Mouse (Mus musculus): ENCODE measurements around the gene Engase.

Gene Engase

DNA sequence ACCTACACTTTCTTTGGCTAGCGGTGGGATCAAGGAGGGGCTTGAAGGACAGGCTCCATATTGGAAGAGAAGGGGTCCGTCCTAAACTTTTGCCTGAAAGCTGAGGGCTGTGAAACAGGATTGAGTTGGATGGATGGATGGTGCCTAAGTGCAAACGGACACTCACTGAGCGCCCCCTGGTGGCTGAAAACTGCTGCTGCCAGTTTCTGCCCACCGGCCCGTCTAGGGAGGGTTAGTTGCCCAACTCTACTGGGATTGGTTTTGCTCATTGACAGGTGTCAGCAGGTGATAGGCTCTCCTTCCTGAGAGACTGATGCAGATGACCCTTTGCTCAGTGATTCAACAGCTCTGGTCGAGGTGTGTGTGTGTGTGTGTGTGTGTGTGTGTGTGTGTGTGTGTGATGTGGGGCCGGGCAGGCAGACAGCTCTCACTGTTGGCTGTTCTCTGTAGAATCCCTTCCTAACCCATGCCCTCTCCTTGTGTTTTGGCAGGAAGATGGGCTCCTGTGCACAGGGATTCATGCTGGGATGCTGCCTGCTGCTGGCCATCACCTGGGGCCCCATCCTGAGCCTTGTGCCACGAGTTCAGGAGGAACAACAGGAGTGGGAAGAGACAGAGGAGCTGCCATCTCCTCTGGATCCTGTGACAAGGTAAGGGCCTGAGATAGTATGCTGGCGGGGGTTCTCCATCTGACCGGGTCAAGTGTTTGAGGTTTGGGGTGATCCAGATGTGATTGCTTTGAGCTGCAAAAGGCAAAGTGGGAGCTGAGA lies 33.2 kb upstream of the Engase start:
- no peak for TF ChIP-seq GATA4 (IDR thresholded peaks at IDR 0.05; ENCODE audit: insufficient replicate concordance, low read length)

DNA sequence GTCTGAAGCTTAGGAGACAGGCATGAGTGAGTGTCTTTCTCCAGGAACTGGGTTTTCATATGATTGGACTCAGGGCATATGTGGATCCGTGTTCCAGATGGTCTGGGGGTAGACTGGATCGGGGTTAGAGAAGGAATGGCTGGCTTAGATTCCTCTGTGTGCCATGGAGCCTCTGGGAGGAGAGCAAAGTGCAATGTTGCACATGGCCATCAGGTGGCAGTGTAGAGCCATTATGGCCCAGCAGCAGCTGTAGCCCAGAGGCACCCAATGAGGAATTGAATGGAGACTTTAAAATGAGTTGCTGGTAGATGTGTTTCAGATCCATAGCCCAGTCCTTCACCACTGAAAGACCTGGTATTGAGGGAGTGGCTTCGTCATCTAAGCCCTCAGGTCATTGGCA lies 30.8 kb upstream of the Engase start:
- no peak for TF ChIP-seq GATA4 (IDR thresholded peaks at IDR 0.05; ENCODE audit: insufficient replicate concordance, low read length)

DNA sequence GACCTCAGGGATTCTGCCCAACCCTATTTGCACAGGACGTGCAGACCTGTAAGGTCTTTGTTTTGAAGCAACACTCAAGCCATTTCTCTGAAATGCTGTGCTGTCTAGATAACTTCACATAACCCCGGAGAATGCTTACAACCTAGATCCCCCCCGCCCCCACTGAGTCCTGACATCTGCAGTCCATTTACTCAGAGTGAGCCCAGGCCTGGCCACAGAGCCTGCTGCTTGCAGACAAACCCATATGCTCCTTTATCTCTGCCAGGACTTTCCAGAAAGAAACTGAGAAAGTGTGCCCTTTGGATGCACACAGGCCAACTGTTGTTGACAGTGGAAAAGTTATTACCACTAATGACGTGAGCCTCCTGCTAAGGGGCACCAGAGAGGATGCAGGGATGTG lies 29.3 kb upstream of the Engase start:
- TF ChIP-seq GATA4 (IDR thresholded peaks at IDR 0.05; ENCODE audit: insufficient replicate concordance, low read length): no peak

DNA sequence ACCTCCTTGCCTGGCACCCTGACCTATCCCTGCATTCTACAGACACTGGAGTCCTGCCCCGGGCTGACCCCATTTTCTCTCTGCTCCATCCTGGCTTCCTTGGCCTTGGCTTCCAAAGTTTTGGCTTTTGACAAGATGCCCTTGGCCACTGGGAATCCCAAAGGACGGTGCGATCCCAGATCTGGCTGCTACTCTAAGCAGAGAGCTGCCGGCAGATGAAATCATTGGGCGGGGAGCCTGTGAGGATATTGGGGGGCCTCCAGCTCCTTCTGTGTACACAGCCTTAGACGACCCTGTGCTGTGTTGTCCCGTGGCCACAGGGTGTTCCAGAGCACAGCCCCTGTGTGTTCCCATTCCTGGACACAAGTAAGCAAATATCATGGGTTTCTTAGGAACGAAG lies 28.2 kb upstream of the Engase start:
- TF ChIP-seq GATA4 (IDR thresholded peaks at IDR 0.05; ENCODE audit: insufficient replicate concordance, low read length): no peak

DNA sequence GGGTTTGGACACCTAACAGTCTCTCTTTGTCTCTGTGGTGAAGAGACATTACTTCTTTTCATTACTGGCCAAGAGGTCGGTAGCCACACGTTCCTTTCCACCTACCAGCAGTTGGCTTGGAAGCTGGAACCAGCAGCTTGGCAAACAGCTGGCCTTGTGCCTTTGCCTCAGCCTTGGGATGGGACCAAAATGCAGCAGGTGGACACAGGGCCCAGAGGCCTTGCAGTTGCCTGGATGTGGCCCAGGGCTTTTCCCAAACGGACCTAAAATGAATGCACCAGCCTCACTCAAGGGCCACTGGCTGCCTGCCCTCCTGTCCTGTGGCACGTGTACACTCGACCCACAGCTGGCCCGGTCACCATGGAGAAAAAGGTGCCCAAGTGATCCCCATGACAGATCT lies 25.4 kb upstream of the Engase start:
- TF ChIP-seq GATA4 (IDR thresholded peaks at IDR 0.05; ENCODE audit: insufficient replicate concordance, low read length): no peak

DNA sequence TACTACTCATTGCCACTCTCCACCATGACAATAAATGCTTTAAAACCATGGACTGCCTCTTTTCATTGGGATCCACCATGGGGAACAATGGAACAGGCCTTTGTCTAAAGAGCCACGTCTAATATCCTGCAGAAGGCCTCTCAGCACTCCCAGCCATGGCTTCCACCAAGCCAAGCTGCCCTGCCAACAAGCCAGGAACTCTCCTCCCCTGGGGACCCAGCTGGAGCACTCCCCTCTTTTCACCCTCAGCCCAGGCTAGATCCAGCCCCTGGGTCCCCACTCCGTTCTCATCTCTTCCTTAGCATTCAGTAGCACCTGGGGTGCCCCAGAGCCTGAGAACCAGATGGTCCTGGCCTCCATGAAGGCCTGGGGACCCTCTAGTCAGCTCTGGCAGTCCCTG lies 23.7 kb upstream of the Engase start:
- no peak for TF ChIP-seq GATA4 (IDR thresholded peaks at IDR 0.05; ENCODE audit: insufficient replicate concordance, low read length)

DNA sequence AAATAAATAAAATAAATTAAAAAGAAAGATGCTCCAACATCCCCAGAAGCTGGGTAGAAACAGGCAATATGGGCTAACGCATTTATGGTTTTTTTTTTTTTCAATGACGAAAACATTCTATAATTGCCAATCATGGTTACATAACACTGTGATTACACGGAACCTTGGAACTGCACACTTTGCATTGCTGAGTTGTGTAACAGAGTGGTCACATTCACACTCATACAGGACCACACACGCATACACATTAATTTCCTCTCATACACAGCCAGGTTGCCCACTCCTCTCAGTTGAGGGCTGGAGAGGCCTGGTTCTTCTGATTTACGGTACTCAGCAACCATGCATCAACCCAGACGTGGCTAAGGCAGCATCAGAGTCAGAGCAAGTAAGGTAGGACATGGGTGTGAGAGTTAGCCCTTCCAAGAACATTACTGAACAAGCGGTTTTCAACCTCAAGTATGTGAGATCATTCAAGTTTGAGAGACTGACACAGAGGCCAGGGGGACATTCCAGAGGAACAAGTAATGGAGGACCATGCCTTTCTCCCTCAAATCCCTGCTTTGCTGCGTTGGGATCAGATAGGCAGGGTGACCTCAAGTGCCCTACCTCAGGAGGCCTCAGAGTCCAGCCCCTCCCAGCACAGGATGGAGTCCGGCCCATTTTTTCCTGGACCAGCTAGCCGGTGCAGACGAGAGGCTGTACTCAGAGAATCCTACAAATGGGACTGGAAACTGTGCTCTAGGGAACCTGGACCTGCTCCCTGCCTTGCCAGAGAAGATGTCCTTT lies 22.6 kb upstream of the Engase start:
- TF ChIP-seq GATA4 (IDR thresholded peaks at IDR 0.05; ENCODE audit: insufficient replicate concordance, low read length): no peak

DNA sequence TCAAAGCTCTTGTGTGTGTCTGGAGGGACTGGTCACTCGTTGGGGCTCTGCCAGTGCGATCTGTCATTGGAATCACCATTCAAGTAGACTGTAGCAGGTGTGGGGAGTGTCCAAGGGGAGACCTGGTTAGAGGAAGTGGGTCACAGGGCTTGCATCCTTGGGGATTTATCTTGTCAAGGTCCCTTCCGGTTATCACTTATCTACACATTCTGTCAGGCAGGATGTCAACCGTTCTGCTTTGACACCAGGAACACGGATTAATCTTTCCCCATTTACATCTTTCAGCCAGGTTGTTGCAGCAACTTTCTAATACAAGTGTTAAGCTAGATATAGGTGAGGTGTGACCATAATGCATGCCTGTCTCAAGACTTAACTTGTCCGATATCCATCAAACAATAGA lies 20.8 kb upstream of the Engase start:
- TF ChIP-seq GATA4 (IDR thresholded peaks at IDR 0.05; ENCODE audit: insufficient replicate concordance, low read length): no peak

DNA sequence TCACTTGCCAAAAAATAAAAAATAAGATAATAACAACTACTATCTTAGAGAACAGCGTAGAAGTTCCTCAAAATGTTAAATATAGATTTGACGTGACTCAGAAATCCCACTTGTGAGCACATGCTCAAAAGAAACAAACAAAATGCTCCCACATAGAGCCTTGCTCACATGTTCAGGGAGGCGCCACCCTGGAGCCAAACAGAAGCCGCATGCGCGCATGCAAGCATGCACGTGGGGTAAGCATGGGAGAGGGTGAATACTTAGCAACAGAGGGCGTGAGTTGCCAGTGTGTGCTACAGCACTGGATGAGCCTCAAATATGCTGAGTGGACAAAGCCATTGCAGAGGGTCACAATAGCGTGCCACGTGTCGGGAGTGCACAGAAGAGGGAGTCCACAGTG lies 19.7 kb upstream of the Engase start:
- TF ChIP-seq GATA4 (IDR thresholded peaks at IDR 0.05; ENCODE audit: insufficient replicate concordance, low read length): no peak

DNA sequence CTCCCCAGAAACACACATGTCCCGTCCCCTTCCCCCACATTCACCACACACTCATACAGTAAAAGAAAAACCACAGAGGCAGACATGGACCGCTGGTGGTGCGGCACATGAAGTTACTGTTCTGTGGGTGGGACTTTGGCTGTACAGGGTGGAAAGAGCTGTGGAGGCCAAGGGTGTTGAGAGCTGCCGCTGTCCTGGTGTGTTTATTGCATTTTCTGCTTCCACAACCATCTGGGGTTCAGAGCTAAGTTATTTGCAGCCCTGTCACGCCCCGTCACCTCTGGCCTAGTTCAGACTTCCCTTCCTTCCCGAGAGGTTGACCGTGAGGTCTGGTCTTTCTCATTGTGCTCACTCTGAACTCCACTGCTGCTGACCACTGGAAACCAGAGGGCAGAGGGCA lies 17.6 kb upstream of the Engase start:
- no peak for TF ChIP-seq GATA4 (IDR thresholded peaks at IDR 0.05; ENCODE audit: insufficient replicate concordance, low read length)

DNA sequence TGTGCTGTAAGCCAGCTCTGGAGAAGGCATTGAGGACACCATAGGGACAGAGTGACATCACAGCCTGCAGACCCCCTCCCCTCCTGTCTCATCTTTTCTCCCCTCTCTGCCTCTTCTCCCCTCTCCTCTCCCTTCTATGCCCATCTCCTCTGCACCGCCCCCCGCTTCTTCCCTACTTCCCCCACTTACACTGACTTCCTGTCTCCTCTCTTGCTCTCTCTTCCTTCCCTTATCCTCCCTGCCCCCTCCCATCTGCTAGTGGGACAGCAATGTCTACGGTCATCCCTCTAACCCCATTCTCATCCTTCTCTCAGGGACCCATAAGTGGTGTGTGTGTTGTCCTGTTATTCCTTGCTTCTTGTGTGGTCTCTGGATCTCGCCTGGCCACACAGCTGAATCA lies 17.1 kb upstream of the Engase start:
- peak; percentile 23; the same call in 1 of the 2 replicates for TF ChIP-seq GATA4 (IDR thresholded peaks at IDR 0.05; ENCODE audit: insufficient replicate concordance, low read length)

DNA sequence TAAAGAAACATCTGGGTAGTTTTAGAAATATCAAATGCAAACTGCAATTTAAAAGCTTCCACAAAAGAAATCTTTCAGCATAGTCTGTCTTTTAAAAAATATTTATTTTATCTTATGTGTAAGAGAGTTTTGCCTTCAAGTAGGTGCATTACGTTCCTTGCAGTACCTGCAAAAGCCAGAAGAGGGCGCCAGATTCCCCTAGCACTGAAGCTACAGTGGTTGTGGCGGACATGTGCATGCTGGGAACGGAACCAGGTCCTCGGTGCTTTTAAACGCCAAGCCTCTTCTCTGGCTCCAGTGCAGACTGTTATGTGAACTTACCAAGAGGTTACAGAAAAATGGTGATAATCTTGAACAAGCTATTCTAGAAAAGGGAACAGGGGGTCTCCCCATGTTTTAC lies 16.3 kb upstream of the Engase start:
- no peak for TF ChIP-seq GATA4 (IDR thresholded peaks at IDR 0.05; ENCODE audit: insufficient replicate concordance, low read length)

DNA sequence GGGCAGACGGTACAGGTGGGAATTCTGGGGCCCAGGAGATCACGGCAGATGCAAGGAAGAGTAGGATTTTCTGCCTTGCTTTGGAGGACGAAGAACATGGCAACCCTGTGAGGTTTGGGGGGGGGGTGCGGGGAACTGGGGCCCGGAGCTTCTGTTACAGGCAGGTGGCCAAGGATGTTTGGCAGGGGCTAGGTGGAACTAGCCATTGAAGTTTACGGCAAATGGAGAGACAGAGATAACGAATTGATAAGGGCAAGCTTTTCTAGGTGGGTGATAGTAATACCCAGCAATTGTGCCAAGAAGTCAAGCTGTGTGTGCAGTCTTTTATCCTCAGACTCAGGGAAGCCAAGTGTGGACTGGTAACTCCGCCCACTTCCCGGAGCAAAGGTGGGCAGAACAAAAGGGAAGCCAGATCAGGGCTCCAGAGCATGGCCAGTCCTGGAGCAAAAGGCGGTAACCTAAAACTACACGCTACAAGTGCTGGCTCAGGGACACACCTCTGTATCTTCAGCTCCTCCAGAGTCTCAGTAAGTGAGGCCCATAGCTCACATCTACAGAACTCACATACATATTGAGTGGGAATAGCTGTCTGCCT lies 9.1 kb upstream of the Engase start:
- no peak for TF ChIP-seq GATA4 (IDR thresholded peaks at IDR 0.05; ENCODE audit: insufficient replicate concordance, low read length)

DNA sequence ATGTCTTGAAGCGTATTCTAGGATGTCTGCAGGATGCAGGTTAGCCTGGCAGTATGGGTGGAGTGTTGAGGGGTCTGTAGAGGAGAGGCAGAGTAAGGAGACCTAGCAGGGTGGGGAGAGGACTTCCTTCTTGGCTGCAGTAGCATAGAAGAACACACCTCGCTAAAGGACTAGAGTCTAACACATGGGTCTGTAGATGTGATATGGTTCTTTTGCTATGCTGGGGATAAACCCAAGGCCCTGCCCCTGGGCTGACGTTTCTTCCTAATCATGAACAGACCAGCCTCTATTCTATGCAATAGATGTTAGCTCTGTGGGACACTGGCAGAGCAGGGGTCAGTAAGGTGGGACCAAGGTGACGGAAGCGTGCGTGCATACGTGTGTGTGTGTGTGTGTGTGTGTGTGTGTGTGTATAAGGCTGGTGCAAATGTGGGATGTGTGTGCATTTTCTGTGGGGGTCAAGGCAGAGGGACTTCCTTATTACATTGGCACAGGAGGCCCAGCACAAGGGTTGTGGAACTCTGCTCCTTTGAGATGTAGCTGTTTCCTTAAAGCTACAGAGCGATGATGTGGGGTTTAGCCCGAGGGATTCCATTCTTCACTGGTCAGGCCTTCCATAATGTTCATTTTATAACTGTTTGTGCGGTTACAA lies 7.0 kb upstream of the Engase start:
- no peak for TF ChIP-seq GATA4 (IDR thresholded peaks at IDR 0.05; ENCODE audit: insufficient replicate concordance, low read length)

DNA sequence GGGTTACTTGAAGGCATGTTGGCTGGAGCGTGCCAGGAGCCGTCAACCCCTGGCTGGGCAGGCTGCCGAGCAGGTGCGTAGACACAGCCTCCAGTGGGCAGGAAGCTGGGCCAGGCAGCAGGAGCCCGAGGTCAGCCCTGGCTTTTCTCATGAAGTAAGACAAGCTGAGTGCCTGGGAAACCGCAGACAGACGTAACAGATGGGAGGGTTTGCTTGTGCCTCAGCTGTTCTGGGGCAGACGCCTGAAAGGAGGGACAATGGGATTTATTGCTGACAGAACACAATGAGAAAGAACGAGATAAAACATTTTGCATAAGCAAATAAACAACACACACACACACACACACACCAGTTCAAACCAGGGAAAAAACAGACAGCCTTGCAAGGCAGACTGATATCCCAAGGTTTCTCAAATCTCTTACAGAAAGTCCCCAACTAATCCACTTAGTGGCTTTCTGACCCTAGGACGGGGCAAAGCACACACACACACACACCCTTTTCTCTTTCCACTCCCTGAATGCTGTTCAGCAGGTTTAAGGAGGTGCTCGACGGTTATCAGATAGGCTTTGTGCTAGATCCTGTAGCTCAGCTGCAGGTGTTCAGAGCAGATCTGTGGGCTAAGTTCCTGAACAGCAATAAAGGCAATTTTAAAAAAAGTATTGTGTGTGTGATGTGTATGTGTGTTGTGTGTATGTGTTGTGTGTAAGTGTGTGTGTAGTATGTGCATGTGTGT lies 6.2 kb upstream of the Engase start:
- TF ChIP-seq GATA4 (IDR thresholded peaks at IDR 0.05; ENCODE audit: insufficient replicate concordance, low read length): no peak

Data from liver, adult (tissue).